Mouse (Mus musculus) cerebellum, adult 2 months (tissue): Measurements from ENCODE around the gene Magt1. TPM values are rescaled to one million over a fixed set of nuclear protein-coding genes. Genes with fewer than 3 reads are reported as not detected.
"Not testable (repeated sequence)": the region's sequence is repeated elsewhere in the genome, so short reads cannot be mapped to it uniquely, and the experiment has no call there.

Experiments
- DNase-seq, 2 experiments: peaks; one replicate each; pipeline ENCODE4 v3.0.0; 2021
- H3K27ac ChIP-seq: fragments of 200-500 bp; 2 replicates; pipeline ENCODE4 v1.5.1; 2012; ENCODE audit warnings: low read length, control low read depth, inconsistent platforms; ENCODE audit not compliant: insufficient read depth
- H3K27me3 ChIP-seq: fragments of 200-500 bp; 2 replicates; pipeline ENCODE4 v1.6.1; 2012; ENCODE audit warnings: inconsistent platforms, mild to moderate bottlenecking, low read length, moderate library complexity; ENCODE audit not compliant: control insufficient read depth, insufficient read depth
- H3K4me1 ChIP-seq: fragments of 200-500 bp; 2 replicates; pipeline ENCODE4 v1.6.1; 2011; ENCODE audit warnings: low read length; ENCODE audit not compliant: control insufficient read depth, insufficient read depth
- H3K4me3 ChIP-seq: fragments of 200-500 bp; replicated peaks from 2 replicates; pipeline ENCODE3; 2011; ENCODE audit warnings: mild to moderate bottlenecking, low read depth, low read length, control low read depth; ENCODE audit not compliant: insufficient read depth
- CTCF ChIP-seq: fragments of 200-500 bp; IDR thresholded peaks from 2 replicates; pipeline ENCODE4 v1.5.1; 2011; ENCODE audit warnings: low read depth, mild to moderate bottlenecking, control low read depth, low read length, moderate library complexity, borderline replicate concordance; ENCODE audit not compliant: insufficient read depth
- POLR2A ChIP-seq: fragments of 200-500 bp; IDR thresholded peaks from 2 replicates; pipeline ENCODE4 v1.6.1; 2011; ENCODE audit warnings: low read length, control low read depth, borderline replicate concordance; ENCODE audit not compliant: insufficient read depth
- WGBS: fragments of 180-500 bp; shearing (Covaris S2); methylation state at CpG from one replicate; pipeline ENCODE4 v1.1.7; 2018; 5-methylcytosine and 5-hydroxymethylcytosine counted together
- polyA plus RNA-seq: library from polyadenylated mRNA; depleted of rRNA; stranded (reverse); fragments of >200 nt; gene quantifications from 2 replicates; pipeline ENCODE4 v1.2.3, GENCODE M21; 2012

Magt1 gene
- polyA plus RNA-seq, 1 experiment, result 10.2 TPM

DNA sequence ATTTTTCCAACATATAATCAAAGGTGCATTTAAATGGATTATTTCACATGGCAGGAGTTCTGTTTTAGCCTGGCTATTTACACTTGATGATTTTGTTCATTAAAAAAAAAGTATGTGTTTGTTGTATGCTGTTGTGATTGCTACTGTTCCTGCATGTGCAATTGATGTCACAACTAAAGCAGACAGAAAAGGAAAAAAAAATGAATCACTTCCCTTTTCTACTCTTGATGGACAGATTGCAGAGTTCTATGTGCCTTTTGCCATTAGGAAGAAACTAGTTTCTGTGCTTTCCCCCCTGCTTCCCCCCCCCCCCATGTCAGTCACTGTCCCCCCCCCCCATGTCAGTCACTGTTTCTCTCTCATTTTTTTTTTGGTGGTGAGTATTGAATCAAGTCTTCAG lies 19.4 kb upstream of the Magt1 start:
- Histone ChIP-seq H3K27ac (no peak overlapping the region), H3K27me3 (no peaks in the 10 kb centered on the region), H3K4me3 (no peak overlapping the region), H3K4me1 (0 out of 2 replicates have a peak, but pooled peaks cover 2% of the 10 kb centered on the region)
- no peak for DNase-seq
- TF ChIP-seq CTCF (no peak), POLR2A (no peak)

DNA sequence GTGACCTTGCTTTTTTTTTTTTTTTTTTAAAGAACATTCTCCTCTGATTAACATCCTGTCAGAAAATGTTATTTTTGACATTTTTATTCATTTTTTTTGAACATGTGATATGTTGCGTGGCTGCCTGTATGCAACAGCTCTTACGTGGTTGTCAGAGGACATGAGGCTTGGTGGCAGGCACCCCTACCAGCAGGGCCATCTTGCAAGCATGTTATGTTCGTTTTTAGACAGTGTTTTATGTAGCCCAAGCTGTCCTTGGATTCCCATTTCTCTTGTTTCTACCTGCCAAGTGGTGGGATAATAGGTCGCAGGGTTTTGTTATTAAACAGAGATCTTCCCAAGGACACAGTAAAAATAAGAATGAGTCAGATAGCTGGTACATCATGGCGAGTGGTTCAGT lies 18.5 kb upstream of the Magt1 start:
- TF ChIP-seq POLR2A (no peak), CTCF (no peak)
- 76% methylated on average over 5 of the region's 5 CpGs for WGBS
- H3K27me3 ChIP-seq, result no peaks in the 10 kb centered on the region
- DNase-seq, result no peak
- H3K4me3 ChIP-seq, result no peak overlapping the region
- 0 out of 2 replicates have a peak, but pooled peaks cover 2% of the 10 kb centered on the region for H3K4me1 ChIP-seq
- H3K27ac ChIP-seq, result no peak overlapping the region

DNA sequence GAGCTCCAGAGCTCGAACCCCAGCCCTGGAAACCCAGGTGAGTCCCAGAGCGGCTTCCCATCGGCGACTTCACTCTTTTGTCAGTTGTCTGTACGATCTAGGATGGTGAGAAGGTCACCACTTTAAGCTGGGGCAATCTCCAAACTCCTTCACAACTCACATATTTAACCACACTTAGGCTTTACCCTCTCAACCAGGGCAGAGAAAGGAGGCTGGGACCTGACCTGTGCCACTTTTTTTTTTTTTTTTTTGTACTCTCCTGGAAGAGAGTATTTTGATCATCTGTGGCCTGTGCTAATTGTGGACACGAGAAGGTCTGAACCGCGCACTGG lies 15.6 kb upstream of the Magt1 start:
- TF ChIP-seq POLR2A (no peak), CTCF (no peak)
- DNase-seq, result no peak
- H3K27me3 ChIP-seq, result no peaks in the 10 kb centered on the region
- H3K4me3 ChIP-seq, result peak overlapping the region; percentile 81
- 4% methylated on average over 8 of the region's 8 CpGs for WGBS
- 0 out of 2 replicates have a peak, but pooled peaks cover 2% of the 10 kb centered on the region for H3K4me1 ChIP-seq
- H3K27ac ChIP-seq, result peak overlapping the region; percentile 55; the same call in 1 of the 2 replicates

DNA sequence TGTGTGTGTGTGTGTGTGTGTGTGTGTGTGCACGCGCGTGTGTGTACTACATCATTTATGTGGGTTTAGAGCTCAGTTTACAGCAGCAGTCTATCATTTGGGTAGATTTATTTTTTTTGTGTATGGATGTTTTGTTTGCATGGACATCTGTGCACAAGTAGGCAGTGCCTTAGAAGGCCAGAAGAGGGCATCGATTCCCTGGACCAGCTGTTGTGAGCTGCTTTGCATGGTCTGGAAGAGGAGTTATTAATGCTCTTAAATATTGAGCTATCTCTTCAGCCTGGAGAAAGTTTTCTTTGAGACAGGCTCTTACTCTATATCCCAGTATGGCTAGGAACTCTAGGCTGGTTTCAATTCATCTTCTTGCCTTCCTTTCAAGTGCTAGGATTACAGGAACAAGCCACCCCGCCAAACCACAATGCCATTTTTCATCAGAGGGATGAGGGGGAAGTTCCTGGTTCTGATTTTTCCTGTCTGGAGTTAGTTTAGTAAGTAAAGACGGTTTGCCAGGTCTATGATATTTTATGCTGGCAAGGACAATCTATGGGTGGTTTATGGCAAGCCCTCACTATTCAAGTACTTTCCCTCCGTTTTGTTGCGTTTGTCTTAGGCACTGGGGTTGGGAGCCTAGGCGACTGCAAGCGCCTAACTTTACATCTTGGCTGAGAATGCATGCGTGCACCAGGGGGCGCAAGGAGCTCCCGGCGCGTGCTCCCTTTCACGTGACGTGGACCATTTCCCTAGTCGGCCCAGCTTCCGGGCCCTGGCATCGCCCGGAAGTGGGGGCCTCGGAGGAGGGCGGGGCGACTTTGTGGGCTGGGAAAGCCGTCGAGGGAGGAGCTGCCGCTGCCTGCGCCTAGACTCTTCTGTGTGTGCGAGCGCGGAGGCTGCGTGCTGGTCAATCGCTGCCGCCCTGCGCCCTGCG lies 15.0 kb upstream of the Magt1 start, which contains the start of gene Atp7a:
Gene Atp7a, plus strand, starts transcription at position 859 of the 925 bp plus-strand sequence.
- TF ChIP-seq CTCF (peak; percentile 62; the same call in 1 of the 2 replicates), POLR2A (peak; percentile 58; the same call in 1 of the 2 replicates)
- peak within 1 kb of the TSS; percentile 55; the same call in 1 of the 2 replicates for H3K27ac ChIP-seq
- H3K4me1 ChIP-seq, result 0 out of 2 replicates have a peak, but pooled peaks cover 2% of the 10 kb centered on the region
- WGBS, result 7% methylated on average over 36 of the region's 36 CpGs
- peak within 1 kb of the TSS; percentile 81 for H3K4me3 ChIP-seq
- DNase-seq, result peak; percentile 79 to 88
- no peaks in the 10 kb centered on the region for H3K27me3 ChIP-seq

DNA sequence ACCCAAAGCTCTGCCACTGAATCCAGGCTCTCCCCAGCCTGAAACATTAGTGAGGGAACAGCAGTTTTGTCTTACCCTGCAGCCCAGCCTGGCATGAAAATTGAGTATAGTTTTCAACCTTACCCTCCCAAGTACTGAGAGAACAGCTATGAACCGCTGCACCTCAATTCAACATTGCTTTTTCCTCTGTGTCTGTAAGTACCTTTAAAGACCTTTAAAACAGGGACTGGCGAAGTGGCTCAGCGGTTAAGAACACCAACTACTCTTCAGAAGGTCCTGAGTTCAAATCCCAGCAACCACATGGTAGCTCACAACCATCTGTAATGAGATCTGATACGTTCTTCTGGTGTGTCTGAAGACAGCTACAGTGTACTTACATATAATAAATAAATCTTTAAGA lies 5.8 kb upstream of the Magt1 start:
- Histone ChIP-seq H3K27me3 (no peaks in the 10 kb centered on the region), H3K4me1 (0 out of 2 replicates have a peak, but pooled peaks cover 2% of the 10 kb centered on the region), H3K27ac (no peak overlapping the region), H3K4me3 (no peak overlapping the region)
- TF ChIP-seq POLR2A (no peak), CTCF (no peak)
- WGBS, result 83% methylated on average over 4 of the region's 4 CpGs
- no peak for DNase-seq

DNA sequence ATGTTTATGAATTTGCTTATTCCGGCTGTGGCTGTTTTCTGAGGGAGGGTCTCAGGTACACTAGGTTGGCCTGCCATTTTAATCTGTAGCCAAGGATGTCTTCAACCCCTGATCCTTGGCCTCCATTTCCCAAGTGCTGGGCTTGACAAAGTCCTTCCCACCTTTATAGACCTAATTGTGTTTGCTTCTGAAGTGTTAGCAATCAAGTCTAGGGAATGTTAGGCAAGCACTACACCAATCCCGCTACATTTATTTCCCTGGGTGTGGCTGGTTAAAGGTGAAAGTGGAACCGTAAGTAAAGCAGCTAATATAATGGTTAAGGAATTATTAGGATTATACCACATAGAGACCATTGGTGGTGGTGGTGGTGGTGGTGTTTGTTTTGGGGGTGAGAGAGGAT lies 5.4 kb upstream of the Magt1 start:
- H3K4me3 ChIP-seq, result peak overlapping the region; percentile 34
- WGBS, result 81% methylated on average over 3 of the region's 3 CpGs

DNA sequence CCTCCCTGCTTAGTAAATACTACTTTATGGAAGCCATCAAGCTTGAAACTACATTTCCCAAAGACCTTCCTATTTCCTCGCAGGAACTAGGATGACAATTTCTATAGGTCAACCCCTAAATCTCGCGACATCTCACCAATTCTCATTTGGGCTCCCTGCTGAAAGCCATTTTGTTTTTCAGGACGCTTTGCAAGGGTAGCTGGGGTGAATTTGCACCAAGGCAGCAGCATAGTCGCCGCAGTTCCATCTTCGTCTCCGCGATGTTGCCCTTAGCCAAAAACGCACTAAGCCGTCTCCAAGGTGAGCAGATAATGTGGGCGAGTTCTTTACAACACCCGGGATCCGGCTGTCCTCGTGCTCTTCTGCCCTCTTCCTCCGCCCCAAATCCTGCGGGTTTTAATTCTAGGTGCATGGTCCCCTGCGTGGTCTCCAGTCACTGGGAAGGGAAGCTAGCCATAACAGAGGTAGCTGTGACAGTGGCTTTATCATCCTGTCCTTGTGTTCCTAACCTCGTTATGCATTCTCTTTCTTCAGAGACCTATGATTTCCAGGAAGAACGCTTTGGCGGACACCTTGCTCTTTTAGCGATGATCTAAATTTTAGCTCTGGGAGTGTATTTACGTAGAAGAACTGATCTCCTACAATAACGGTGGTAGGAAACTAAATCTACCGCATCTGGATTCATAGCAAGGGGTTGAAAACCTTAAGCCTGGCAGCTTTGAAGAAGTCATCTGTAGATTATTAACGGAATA lies 4.0 kb upstream of the Magt1 start, which contains the start of gene Cox7b:
Gene Cox7b, plus strand, starts transcription at position 130 of the 752 bp plus-strand sequence.
- H3K4me3 ChIP-seq, result peak within 1 kb of the TSS; percentile 94
- TF ChIP-seq CTCF (no peak), POLR2A (peak; percentile 72; the same call in 1 of the 2 replicates)
- no peaks in the 10 kb centered on the region for H3K27me3 ChIP-seq
- peak; percentile 77 to 87 for DNase-seq
- H3K4me1 ChIP-seq, result 0 out of 2 replicates have a peak, but pooled peaks cover 2% of the 10 kb centered on the region
- WGBS, result 7% methylated on average over 26 of the region's 26 CpGs
- peak within 1 kb of the TSS; percentile 76 for H3K27ac ChIP-seq

More for the DNA sequence above, 5.4 kb upstream of the Magt1 start:
- Histone ChIP-seq H3K4me1 (0 out of 2 replicates have a peak, but pooled peaks cover 2% of the 10 kb centered on the region), H3K27me3 (no peaks in the 10 kb centered on the region), H3K27ac (no peak overlapping the region)
- TF ChIP-seq CTCF, result no peak
- no peak for TF ChIP-seq POLR2A
- no peak for DNase-seq

DNA sequence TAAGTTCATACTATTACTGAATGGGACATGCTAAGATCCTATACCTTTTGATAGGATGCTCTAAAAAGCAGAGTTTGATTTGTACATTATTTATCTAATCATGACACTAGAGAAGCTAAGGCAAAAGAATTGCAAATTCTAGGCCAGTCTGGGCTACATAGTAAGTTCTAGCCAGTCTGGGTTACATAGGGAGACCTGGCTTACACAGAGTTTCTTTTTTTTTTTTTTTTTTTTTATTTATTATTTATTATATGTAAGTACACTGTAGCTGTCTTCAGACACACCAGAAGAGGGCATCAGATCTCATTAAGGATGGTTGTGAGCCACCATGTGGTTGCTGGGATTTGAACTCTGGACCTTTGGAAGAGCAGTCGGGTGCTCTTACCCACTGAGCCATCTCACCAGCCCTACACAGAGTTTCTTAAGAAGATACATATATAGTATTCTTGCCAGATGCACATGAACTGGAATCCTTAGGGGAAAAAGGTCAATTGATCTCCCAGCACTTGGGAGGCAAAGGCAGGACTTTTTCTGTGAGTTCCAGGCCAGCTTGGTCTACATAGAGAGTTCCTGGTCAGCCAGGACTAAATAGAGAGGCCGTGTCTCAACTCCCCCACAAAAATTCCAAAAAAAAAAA lies 3.2 kb upstream of the Magt1 start:
- H3K27me3 ChIP-seq, DNase-seq, H3K27ac ChIP-seq, H3K4me1 ChIP-seq, H3K4me3 ChIP-seq: not testable (repeated sequence)
- 56% methylated on average over 2 of the region's 2 CpGs for WGBS
